ENCODE assay signal across 8 mouse cellular contexts in the genomic region with DNA sequence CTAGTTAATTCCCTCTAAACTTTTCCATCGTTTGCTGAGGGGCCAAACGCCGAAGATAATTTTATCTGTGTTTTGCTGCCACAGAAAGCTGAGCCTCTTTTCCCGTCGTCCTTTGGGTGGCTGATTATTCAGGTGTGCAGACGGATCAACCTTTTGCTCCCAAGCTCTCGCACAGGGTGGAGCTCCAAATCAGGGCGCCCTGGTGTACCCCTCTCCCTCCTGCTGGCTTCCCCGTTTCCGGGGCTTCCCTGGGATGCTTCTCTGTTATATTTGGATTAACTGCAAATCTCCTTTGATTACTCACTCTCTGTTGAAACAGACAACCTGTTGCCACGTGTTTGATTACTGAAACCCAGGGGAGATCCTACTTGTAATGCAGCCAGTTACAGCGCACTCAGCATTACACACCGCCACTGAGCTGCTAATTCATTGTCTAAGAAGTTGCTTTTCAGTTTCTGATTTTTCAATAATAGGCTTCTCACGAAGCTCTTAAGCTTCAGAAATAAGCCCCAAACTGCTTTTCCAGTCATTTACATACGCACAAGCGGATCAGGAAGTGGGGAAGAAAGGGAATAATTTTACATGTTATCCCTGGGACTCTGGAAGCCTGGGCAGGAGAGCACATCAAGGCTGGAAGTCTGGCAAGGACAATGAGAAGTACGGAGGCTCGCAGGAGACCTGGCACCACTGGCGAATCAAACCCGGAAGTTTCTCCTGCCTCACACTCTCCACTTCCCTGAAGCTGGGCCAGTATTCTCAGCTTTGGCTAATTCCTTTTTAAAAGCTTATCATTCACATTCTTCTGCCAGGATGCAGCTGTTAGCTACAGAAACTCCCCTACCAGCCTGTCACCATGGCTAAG. TPM values are rescaled to one million over a fixed set of nuclear protein-coding genes. Genes with fewer than 3 reads are reported as not detected.
A peak's percentile ranks its signal among the peaks of the same experiment; 100 is the strongest.
DNase-seq lines count a peak whose midpoint lies in the region; ATAC-seq and TF ChIP-seq lines count a peak whose summit lies in the region.

No protein-coding gene starts in this region.

- no peak for TF ChIP-seq CTCF in lung, adult 2 months (IDR thresholded peaks at IDR 0.05; ENCODE audit: insufficient read depth, low read length)
- TF ChIP-seq CTCF in hindbrain, postnatal 0 days (IDR thresholded peaks at IDR 0.05; ENCODE audit: low read depth) = no peak

- H3K4me2 ChIP-seq in hindbrain, postnatal 0 days (ENCODE audit: low read depth, low read length) = peak overlapping the region; percentile 45
- H3K4me2 ChIP-seq in neural tube, embryonic 13.5 days = peak overlapping the region; percentile 6; the same call in 1 of the 2 replicates

- ATAC-seq in hindbrain, postnatal 0 days = no peak
- ATAC-seq in neural tube, embryonic 13.5 days (ENCODE audit: low read depth) = no peak

- no peak for TF ChIP-seq POLR2A in lung, adult 2 months (IDR thresholded peaks at IDR 0.05; ENCODE audit: borderline replicate concordance, extremely low read depth, low read depth, low read length)

- no peaks in the 10 kb centered on the region for H3K27me3 ChIP-seq in hindbrain, postnatal 0 days (ENCODE audit: insufficient read depth, low read length)
- H3K27me3 ChIP-seq in neural tube, embryonic 13.5 days = no peaks in the 10 kb centered on the region

- H3K27ac ChIP-seq in hindbrain, postnatal 0 days = no peak overlapping the region; the same call in 1 of the 2 replicates
- no peak overlapping the region for H3K27ac ChIP-seq in neural tube, embryonic 13.5 days (replicated peaks)

- no peak overlapping the region for H3K4me3 ChIP-seq in lung, adult 2 months (replicated peaks; ENCODE audit: extremely low read depth, low read depth, low read length)
- H3K4me3 ChIP-seq in hindbrain, postnatal 0 days (ENCODE audit: low read length) = peak overlapping the region; percentile 6; the same call in 1 of the 2 replicates
- H3K4me3 ChIP-seq in neural tube, embryonic 13.5 days = no peak overlapping the region

- no peaks in the 10 kb centered on the region for H3K9me3 ChIP-seq in hindbrain, postnatal 0 days (ENCODE audit: low read length)
- H3K9me3 ChIP-seq in neural tube, embryonic 13.5 days = no peaks in the 10 kb centered on the region

- DNase-seq in embryo, embryonic 10.5 days (ENCODE audit: low spot score) = peak; percentile 40
- no peak for DNase-seq in embryo, embryonic 10 days (ENCODE audit: low spot score)
- DNase-seq in lung, adult 2 months = peak; percentile 5
- no peak for DNase-seq in lung, postnatal 25 days (ENCODE audit: low spot score)
- DNase-seq in hindbrain, postnatal 0 days (ENCODE audit: low spot score) = peak; percentile 45
- no peak for DNase-seq in cerebellum, postnatal 36 days
- DNase-seq in urinary bladder, postnatal 10 days (ENCODE audit: low spot score) = no peak

- WGBS in lung, adult 2 months = 23% methylated on average over 20 of the region's 20 CpGs
- 22% methylated on average over 20 of the region's 20 CpGs for WGBS in hindbrain, postnatal 0 days
- WGBS in neural tube, embryonic 13.5 days = 35% methylated on average over 20 of the region's 20 CpGs

- H3K4me1 ChIP-seq in lung, adult 2 months (ENCODE audit: control insufficient read depth, insufficient read depth, low read length) = no peaks in the 10 kb centered on the region
- H3K4me1 ChIP-seq in hindbrain, postnatal 0 days (ENCODE audit: insufficient read depth, low read length) = peaks cover 5% of the 10 kb centered on the region
- peaks cover 32% of the 10 kb centered on the region for H3K4me1 ChIP-seq in neural tube, embryonic 13.5 days (replicated peaks)

- no peaks in the 10 kb centered on the region for H3K36me3 ChIP-seq in hindbrain, postnatal 0 days (ENCODE audit: insufficient read depth, low read length)
- H3K36me3 ChIP-seq in neural tube, embryonic 13.5 days = no peaks in the 10 kb centered on the region

- no peak overlapping the region for H3K9ac ChIP-seq in hindbrain, postnatal 0 days (replicated peaks; ENCODE audit: low read length)
- H3K9ac ChIP-seq in neural tube, embryonic 13.5 days = no peak overlapping the region

RNA-seq across cellular contexts. Expression of a gene that starts 19.5 kb away (rescaled TPM):
- 0.31 and 1.1 TPM in 2 replicates for polyA plus RNA-seq in lung, adult 2 months (2012; rRNA removed)
- total RNA-seq in hindbrain, postnatal 0 days (2014; rRNA removed) = 191 and 208 TPM in 2 replicates
- 268 and 269 TPM in 2 replicates for polyA plus RNA-seq in hindbrain, postnatal 0 days (2015; fragmentation: Nextera tagmentation; extraction: Ambion mirVana)
- 150 and 151 TPM in 2 replicates for polyA plus RNA-seq in neural tube, embryonic 13.5 days (2015; fragmentation: Nextera tagmentation; extraction: Ambion mirVana)

Comparison
In these comparisons a context has a peak if more than half of its experiments do, and no peak if none do; other contexts are left out.
1. DNase-seq: peak in embryo, embryonic 10.5 days (single experiment), lung, adult 2 months (single experiment) and hindbrain, postnatal 0 days (single experiment); none in embryo, embryonic 10 days (single experiment), lung, postnatal 25 days (single experiment), cerebellum, postnatal 36 days (0 of 2) and urinary bladder, postnatal 10 days (single experiment).
2. RNA of a gene that starts 19.5 kb away (polyA plus RNA-seq): 268 to 269 TPM in hindbrain, postnatal 0 days and 150 to 151 TPM in neural tube, embryonic 13.5 days; 0.31 to 1.1 TPM in lung, adult 2 months; every median in the first group is over 10 times any median in the second.